Mouse (Mus musculus) bone marrow, adult 2 months (tissue): ENCODE results near the gene Cwc22. TPM values are rescaled to one million over a fixed set of nuclear protein-coding genes. Genes with fewer than 3 reads are reported as not detected.
"Not testable (repeated sequence)": the region's sequence is repeated elsewhere in the genome, so short reads cannot be mapped to it uniquely, and the experiment has no call there.

ENCODE experiments used
- H3K27ac ChIP-seq: fragments of 200-500 bp; 2 replicates; pipeline ENCODE4 v1.5.1; 2012; ENCODE audit warnings: low read depth, mild to moderate bottlenecking, control low read depth, inconsistent platforms, low read length; ENCODE audit not compliant: control insufficient read depth, poor library complexity, insufficient read depth
- H3K4me1 ChIP-seq: fragments of 200-500 bp; 2 replicates; pipeline ENCODE4 v1.6.1; 2011; ENCODE audit warnings: low read length; ENCODE audit not compliant: control insufficient read depth, insufficient read depth
- H3K4me3 ChIP-seq: fragments of 200-500 bp; replicated peaks from 2 replicates; pipeline ENCODE3; 2011; ENCODE audit warnings: mild to moderate bottlenecking, low read depth, low read length, control low read depth; ENCODE audit not compliant: control insufficient read depth
- CTCF ChIP-seq: fragments of 200-500 bp; IDR thresholded peaks from 2 replicates; pipeline ENCODE4 v1.5.1; 2011; ENCODE audit warnings: low read length, control low read depth; ENCODE audit not compliant: control insufficient read depth, insufficient read depth
- POLR2A ChIP-seq: fragments of 200-500 bp; IDR thresholded peaks from 2 replicates; pipeline ENCODE4 v1.6.1; 2011; ENCODE audit warnings: low read depth, mild to moderate bottlenecking, control low read depth, low read length, borderline replicate concordance; ENCODE audit not compliant: control insufficient read depth
- WGBS: fragments of 180-500 bp; shearing (Covaris S2); methylation state at CpG from one replicate; pipeline ENCODE4 v1.1.7; 2018; 5-methylcytosine and 5-hydroxymethylcytosine counted together
- polyA plus RNA-seq: library from polyadenylated mRNA; stranded (reverse); fragments of >200 nt; gene quantifications from 2 replicates; pipeline ENCODE4 v1.2.4, GENCODE M21; 2011; ENCODE audit warnings: low replicate concordance; ENCODE audit not compliant: missing spikeins, insufficient read depth, insufficient read length

Gene Cwc22
- polyA plus RNA-seq, 1 experiment = 14.5 TPM

GRCm38 (mm10) chr2:77901269-77901668 lies 44.9 kb downstream of the Cwc22 start:
- WGBS = 87% methylated on average over 5 of the region's 5 CpGs
- Histone ChIP-seq H3K4me1 (no peaks in the 10 kb centered on the region), H3K27ac (no peak overlapping the region), H3K4me3 (no peak overlapping the region)
- TF ChIP-seq POLR2A (no peak), CTCF (no peak)

GRCm38 (mm10) chr2:77900741-77901140 lies 45.4 kb downstream of the Cwc22 start:
- 91% methylated on average over 5 of the region's 5 CpGs for WGBS
- Histone ChIP-seq H3K27ac (no peak overlapping the region), H3K4me3 (no peak overlapping the region), H3K4me1 (no peaks in the 10 kb centered on the region)
- TF ChIP-seq POLR2A (no peak), CTCF (no peak)

GRCm38 (mm10) chr2:77900111-77900510 lies 46.1 kb downstream of the Cwc22 start:
- WGBS = 92% methylated on average over 2 of the region's 2 CpGs
- no peaks in the 10 kb centered on the region for H3K4me1 ChIP-seq

GRCm38 (mm10) chr2:77898436-77898835 lies 47.7 kb downstream of the Cwc22 start:
- no peak overlapping the region for H3K4me3 ChIP-seq
- H3K27ac ChIP-seq = no peak overlapping the region
- H3K4me1 ChIP-seq = no peaks in the 10 kb centered on the region
- TF ChIP-seq POLR2A (no peak), CTCF (no peak)
- WGBS = 91% methylated on average over 2 of the region's 2 CpGs

More at GRCm38 (mm10) chr2:77900111-77900510, 46.1 kb downstream of the Cwc22 start:
- H3K27ac ChIP-seq = no peak overlapping the region
- TF ChIP-seq POLR2A (no peak), CTCF (no peak)
- no peak overlapping the region for H3K4me3 ChIP-seq

GRCm38 (mm10) chr2:77897988-77898387 lies 48.2 kb downstream of the Cwc22 start:
- WGBS = 90% methylated on average over 5 of the region's 5 CpGs
- Histone ChIP-seq H3K4me3 (no peak overlapping the region), H3K27ac (no peak overlapping the region), H3K4me1 (no peaks in the 10 kb centered on the region)
- TF ChIP-seq POLR2A = no peak
- no peak for TF ChIP-seq CTCF

GRCm38 (mm10) chr2:77897558-77897899 lies 48.6 kb downstream of the Cwc22 start:
- TF ChIP-seq POLR2A (no peak), CTCF (no peak)
- WGBS = 87% methylated on average over 3 of the region's 3 CpGs
- H3K4me3 ChIP-seq = no peak overlapping the region
- H3K27ac ChIP-seq = no peak overlapping the region
- H3K4me1 ChIP-seq = no peaks in the 10 kb centered on the region

GRCm38 (mm10) chr2:77896843-77897557 lies 49.2 kb downstream of the Cwc22 start:
- WGBS = 75% methylated on average over 12 of the region's 12 CpGs
- TF ChIP-seq POLR2A (no peak), CTCF (no peak)
- Histone ChIP-seq H3K4me1 (no peaks in the 10 kb centered on the region), H3K4me3 (no peak overlapping the region), H3K27ac (no peak overlapping the region)

GRCm38 (mm10) chr2:77895906-77896570 lies 50.1 kb downstream of the Cwc22 start:
- WGBS = 91% methylated on average over 16 of the region's 16 CpGs
- not testable (repeated sequence) for H3K4me3 ChIP-seq, H3K4me1 ChIP-seq, H3K27ac ChIP-seq
